Mouse (Mus musculus): ENCODE measurements around the gene Arhgap22. TPM values are rescaled to one million over a fixed set of nuclear protein-coding genes. Genes with fewer than 3 reads are reported as not detected.

Gene Arhgap22
- total RNA-seq, 2 experiments from 2014 or later, result 8.4 to 11.3 TPM

DNA sequence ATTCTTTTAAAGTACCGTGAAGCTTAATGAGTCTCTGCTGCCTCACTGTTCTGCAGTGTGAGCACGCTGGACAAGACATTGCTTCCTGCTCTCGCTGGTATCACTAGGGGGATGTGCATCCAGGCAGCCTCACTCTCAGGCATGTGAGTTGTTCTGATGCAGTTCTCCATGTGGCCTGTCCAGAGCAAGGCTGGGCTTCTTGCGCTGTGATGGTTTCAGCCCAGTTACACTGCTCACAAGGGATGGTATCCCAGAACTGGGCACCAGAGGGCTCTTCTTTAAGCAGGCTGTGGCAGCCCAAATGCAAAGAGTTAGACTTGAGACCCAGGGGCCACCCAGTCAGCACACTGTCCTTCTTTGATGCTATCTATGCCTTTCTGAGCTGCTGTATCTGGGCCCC is 101.9 kb downstream of the Arhgap22 start:
- no peak for DNase-seq (ENCODE audit: low spot score in 2 of 2)
- intact Hi-C loops (cut with DNase I), result no loop called here

DNA sequence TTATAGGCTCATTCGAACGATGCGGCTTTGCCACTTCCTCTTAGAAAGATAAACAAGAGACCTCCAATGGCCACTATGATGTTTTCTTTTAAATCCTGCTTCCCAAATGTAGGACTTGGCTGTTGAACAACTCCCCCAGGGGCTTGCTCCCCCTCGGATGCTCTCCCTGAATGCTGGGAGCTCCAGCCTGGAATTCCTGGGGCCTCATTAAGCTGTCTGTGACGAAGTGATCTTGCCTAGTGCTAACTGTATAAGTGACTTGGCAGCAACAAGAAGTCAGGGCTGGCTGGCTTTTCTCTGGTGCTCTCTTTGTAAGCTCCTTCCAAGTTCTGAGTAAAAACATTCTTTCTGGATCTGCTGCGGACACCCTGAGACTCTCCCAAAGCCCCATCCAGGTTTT is 104.1 kb downstream of the Arhgap22 start:
- intact Hi-C loops (cut with DNase I), result no loop called here

GRCm38 (mm10) chr14:33319541-33320521 is 106.0 kb downstream of the Arhgap22 start:
- peak; percentile 40 to 62 for DNase-seq (ENCODE audit: low spot score in 2 of 2)
- intact Hi-C loops (cut with DNase I), result no loop called here

More for the DNA sequence above, 104.1 kb downstream of the Arhgap22 start:
- DNase-seq (ENCODE audit: low spot score in 2 of 2), result no peak

DNA sequence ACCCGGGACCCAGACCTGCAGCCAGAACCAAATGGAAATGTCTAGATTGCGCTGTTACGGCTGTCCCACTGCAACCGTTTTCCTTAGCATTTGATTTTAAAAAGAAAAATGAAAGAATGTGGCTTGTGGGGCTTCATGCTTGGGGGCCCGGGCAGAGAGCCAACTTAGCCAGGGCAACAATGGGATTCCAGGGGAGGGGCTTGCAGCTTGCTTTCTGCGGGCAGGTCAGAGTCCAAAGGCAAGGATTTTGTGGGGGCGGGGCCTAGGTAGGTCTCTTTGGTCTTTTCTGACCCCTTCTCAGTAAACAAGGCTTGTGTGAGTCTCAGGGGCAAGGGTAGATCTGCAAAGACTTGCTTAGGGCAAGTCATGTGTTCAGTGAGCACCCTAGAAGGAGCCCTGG is 107.0 kb downstream of the Arhgap22 start:
- DNase-seq (ENCODE audit: low spot score in 2 of 2), result no peak
- intact Hi-C loops (cut with DNase I), result no loop called here

GRCm38 (mm10) chr14:33322661-33323088 is 108.8 kb downstream of the Arhgap22 start:
- DNase-seq (ENCODE audit: low spot score in 2 of 2), result peak; percentile 74 to 80
- intact Hi-C loops (cut with DNase I), result no loop called here

DNA sequence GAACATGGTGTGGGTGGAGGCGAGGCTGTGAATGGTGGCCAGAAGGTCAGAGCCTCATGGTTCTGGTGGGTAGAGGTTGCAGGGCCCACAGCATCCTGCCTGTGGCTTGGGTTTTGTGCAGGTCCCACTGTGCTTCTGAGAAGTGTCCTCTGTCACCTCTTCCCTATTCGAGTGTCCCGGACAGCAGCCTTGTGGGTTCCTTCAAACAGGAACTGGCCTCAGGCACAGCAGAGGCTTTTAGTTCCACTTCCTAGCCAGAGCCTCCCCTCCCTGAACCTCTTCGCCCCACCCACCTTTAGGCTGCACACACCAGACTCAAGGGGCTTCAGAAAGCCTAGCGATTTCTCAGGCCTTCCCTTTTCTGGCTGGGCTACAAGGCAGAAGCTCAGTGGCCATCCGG is 110.7 kb downstream of the Arhgap22 start:
- DNase-seq (ENCODE audit: low spot score in 2 of 2), result no peak
- intact Hi-C loops (cut with DNase I), result no loop called here

- intact Hi-C loops (cut with DNase I), result no loop called here
- DNase-seq (ENCODE audit: low spot score in 2 of 2), result peak in 1 of 2 experiments; percentile 50
These were observed 114.5 kb downstream of the Arhgap22 start for GRCm38 (mm10) chr14:33328369-33328768.

DNA sequence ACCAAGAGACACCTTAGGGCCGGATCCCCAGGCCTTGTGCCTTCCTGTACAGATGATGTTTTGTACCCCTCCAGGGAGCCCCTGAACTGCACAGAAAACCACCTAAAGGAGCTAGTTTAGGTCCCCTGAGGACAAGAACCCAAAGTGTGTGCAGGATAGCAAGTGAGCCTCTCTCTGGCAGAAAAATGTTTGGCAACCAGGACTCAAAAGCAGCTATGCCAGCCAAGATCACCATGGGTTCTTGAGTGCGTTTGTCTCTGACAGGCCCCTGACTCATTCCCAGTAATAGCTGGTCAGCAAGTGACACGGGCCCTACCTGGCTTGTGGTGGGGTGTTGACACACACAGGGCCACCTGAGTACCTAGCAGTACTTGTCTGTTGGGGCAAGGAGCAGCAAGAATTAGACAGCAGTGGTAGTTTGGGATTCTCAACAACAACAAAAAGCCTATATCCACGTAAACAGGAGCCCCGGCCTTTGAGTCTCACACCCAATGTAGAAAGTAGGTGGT is 115.5 kb downstream of the Arhgap22 start:
- intact Hi-C loops (cut with DNase I), result no loop called here

GRCm38 (mm10) chr14:33330986-33331385 is 117.2 kb downstream of the Arhgap22 start:
- no peak for DNase-seq (ENCODE audit: low spot score in 2 of 2)
- intact Hi-C loops (cut with DNase I), result no loop called here

More for the DNA sequence above, 115.5 kb downstream of the Arhgap22 start:
- no peak for DNase-seq (ENCODE audit: low spot score in 2 of 2)

GRCm38 (mm10) chr14:33331627-33332026 is 117.8 kb downstream of the Arhgap22 start:
- intact Hi-C loops (cut with DNase I), result no loop called here
- no peak for DNase-seq (ENCODE audit: low spot score in 2 of 2)

DNA sequence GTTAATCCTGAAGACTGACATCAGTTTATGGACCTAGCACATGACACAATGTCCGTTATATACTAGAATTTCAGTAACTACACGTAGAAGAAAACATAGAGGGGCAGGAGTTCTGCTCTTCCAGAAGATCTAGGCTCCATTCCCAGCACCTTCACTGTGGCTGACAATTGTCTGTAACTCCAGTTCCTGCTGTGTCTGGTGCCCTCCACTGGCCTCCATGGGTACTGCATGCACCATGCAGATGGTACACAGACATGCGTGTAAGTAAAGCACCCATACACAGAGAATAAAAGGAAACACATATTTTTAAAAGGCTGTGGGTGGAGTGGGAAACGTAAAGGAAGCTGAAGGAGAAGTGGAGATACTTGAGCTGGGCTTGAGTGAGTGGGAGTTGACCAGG is 120.0 kb downstream of the Arhgap22 start:
- intact Hi-C loops (cut with DNase I), result no loop called here
- peak in 1 of 2 experiments; percentile 23 for DNase-seq (ENCODE audit: low spot score in 2 of 2)

DNA sequence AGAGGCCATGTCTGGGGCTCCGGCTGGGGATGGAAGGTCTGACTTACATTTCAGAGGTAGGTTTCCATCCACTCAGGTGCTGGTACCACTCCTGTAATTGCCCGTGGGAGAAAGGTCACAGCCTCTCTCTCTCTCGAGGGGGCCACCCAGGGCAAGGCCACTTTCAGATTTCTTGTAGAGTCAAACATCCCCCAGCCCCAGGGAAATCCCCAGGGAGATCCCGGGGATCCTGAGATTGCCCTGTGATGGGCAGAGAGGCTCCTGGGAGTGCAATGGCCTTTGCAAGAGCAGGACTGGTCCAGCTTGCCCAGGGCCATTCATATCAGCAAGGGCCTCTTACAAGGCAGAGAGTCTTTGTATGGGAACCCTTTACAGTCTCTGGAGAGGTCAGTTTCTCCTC is 120.6 kb downstream of the Arhgap22 start:
- no peak for DNase-seq (ENCODE audit: low spot score in 2 of 2)
- intact Hi-C loops (cut with DNase I), result no loop called here

DNA sequence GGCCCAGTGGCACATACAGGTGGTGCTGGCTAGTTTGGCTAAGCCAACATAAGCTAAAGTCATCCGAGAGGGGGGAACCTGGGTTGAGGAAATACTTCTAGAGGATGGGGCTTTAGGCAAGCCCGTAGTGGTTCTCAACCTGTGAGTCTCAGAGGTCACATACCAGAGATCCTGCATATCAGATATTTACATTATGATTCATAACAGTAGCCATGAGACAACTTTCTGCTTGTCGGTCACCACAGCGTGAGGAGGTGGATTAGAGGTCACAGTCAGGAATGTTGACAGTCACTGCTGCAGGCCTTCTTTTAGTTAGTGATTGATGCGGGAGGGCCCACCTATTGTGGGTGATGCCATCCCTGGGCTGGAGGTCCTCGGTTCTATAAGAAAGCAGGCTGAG is 121.9 kb downstream of the Arhgap22 start:
- DNase-seq (ENCODE audit: low spot score in 2 of 2), result no peak
- intact Hi-C loops (cut with DNase I), result no loop called here

DNA sequence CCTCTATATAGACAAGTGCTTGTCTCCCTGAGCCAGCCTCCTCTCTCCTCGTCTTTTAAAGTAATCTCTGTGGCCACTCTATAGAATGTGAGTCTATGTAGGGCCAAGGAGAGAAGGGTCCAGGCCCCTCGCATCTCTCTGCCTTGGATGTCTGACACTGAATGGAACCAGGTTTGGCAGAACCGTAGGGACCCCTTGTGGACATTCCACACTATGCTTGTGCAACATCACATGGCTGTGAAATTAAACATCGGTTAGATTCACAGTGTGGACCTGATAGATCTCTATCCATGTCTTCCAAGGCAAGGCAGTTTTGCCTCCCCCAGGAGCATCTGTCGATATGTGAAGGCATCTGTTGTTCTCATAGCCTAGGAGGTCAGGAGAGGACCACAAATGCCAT is 124.9 kb downstream of the Arhgap22 start:
- DNase-seq (ENCODE audit: low spot score in 2 of 2), result no peak
- intact Hi-C loops (cut with DNase I), result no loop called here

- DNase-seq (ENCODE audit: low spot score in 2 of 2), result no peak
- intact Hi-C loops (cut with DNase I), result no loop called here
These were observed 129.4 kb downstream of the Arhgap22 start for GRCm38 (mm10) chr14:33343131-33343725.

DNA sequence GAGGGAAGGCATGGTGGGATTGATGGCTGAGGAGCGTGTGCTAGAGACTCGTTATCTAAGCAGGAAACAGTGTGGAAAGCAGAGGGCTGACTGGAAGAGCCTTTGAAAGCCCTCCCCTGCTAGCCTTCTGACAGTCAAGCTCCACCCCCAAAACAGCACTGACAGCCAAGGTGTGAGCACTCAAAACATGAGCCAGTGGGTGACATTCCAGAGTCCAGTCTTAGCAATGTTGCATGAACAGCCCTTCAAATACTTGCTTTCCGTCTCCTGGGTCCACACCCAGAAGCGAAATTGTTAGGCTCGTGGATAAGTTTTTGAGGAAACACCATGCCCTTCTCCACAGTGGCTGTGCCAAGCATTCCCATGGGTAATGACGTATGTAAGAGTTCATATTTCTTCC is 132.7 kb downstream of the Arhgap22 start:
- no peak for DNase-seq (ENCODE audit: low spot score in 2 of 2)
- intact Hi-C loops (cut with DNase I), result no loop called here

DNA sequence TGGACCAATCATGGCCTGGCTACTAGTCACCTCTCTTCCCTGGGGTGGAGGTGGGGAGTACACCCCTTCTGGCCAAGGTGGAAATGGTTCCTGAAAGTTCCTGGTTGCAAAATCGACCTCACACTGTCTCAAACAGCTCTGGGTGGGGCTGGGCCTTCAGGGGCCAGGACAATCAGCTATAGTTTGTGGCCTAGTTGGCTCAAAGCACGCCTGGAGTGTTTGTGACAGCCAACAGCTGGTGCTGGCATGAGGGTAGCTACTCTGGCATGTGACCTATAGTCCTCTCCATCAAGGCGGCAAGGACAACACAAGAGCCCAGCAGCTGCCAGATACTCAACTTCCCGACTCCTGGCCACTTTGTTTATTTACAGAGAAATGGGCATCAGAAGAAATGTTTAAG is 133.9 kb downstream of the Arhgap22 start:
- intact Hi-C loops (cut with DNase I), result no loop called here
- DNase-seq (ENCODE audit: low spot score in 2 of 2), result no peak

GRCm38 (mm10) chr14:33348146-33348545 is 134.3 kb downstream of the Arhgap22 start:
- intact Hi-C loops (cut with DNase I), result no loop called here
- no peak for DNase-seq (ENCODE audit: low spot score in 2 of 2)

- DNase-seq (ENCODE audit: low spot score in 2 of 2), result no peak
- intact Hi-C loops (cut with DNase I), result no loop called here
These were observed 137.2 kb downstream of the Arhgap22 start for GRCm38 (mm10) chr14:33351019-33351418.

DNA sequence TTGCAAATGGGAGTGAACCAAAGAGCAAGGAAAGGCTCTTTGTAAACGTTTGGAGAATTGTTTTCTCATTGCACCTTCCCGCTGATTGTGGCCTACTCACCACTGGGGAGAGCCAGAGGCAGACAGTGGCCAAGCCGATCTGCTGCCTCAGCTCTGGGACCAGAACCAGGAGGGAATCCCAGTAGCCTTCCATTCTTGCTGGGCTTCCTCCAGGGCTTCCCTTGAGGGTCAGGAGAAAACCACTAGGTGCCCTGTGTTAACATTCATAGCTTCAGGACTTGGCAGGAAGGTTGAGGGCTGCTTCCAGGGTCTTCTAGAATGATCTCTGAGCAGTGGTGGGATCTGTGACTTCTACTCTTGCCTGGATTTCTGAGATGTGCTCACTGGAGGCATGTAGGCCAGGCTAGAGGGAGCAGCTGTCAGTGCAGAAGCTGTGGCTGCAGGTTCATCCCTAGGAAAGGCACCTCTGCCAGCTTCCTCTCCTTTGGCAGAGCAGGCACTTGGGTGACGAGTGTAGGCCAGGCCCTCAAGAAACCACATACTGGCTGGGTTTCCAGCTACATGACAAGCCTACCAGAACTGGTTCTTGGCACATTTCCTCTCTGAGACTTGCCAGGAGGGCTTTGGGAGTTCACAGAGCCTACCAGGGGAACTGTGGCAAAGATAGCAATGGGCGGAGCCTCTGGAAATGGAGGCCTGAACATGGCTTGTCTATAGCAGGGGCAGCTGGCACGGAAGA is 138.3 kb downstream of the Arhgap22 start:
- no peak for DNase-seq (ENCODE audit: low spot score in 2 of 2)
- intact Hi-C loops (cut with DNase I), result no loop called here
